Mouse (Mus musculus): ENCODE measurements around the gene Gm5447. TPM values are rescaled to one million over a fixed set of nuclear protein-coding genes. Genes with fewer than 3 reads are reported as not detected.

The Gm5447 gene
- polyA plus RNA-seq, 1 experiment = 0.02 TPM

DNA sequence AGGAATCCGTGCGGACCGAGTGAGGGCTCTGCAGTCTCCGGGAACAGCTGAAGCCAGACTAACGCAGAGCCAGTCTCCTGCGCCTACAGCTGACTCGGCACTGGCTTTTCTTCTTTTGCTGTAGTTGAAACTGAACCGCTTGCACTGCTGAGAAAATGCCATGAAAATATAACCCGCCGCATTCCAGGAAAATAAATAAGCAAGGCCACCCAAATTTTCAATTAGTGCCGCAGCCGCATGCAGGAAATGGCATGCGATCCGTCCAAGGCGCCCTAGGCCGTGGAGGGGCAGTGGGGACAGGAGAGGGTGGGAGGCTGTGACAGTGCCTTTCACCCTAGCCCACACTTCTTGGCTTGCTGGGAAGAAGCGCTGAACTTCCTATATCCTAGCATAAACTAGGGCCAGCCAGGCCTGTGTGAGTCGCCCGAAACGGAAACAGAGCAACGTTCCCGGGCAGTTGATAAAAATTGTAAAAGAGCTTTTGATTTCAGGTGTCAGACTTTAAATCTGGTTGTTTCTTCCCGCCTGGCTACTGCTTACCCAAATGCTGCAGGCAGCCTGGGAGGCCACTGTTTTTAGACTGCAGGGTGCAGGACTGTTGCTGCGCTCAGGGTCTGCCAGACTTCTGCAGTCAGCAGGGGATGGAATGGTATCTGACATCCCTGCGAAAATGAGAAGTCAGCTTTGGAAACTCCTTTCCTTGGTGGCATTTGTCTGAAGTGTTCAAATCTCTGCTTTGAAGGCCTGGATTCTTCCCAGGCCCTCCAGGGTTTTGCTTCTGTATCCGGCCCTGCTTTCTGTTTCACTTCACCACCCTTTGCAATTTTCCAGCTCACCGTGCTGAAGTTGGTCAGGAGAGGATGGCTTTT lies 11.8 kb downstream of the Gm5447 start:
- H3K36me3 ChIP-seq (ENCODE audit: control insufficient read depth, insufficient read depth) = no peaks in the 10 kb centered on the region
- H3K79me2 ChIP-seq (ENCODE audit: control insufficient read depth, insufficient read depth) = no peaks in the 10 kb centered on the region
- TF ChIP-seq CEBPB (IDR thresholded peaks at IDR 0.05; ENCODE audit: low read depth) = no peak
- no peak for TF ChIP-seq MYOG (IDR thresholded peaks at IDR 0.05; ENCODE audit: control insufficient read depth, extremely low read depth, insufficient read length)
- no peak for TF ChIP-seq MYOD1 (IDR thresholded peaks at IDR 0.05; ENCODE audit: control insufficient read depth, insufficient read length, low read depth)
- TF ChIP-seq USF1 (IDR thresholded peaks at IDR 0.05; ENCODE audit: low read depth) = no peak
- TF ChIP-seq FOSL1 (IDR thresholded peaks at IDR 0.05; ENCODE audit: insufficient read depth, low read length, poor library complexity, severe bottlenecking) = no peak
- no peak for TF ChIP-seq MAX (IDR thresholded peaks at IDR 0.05)
- no peak for TF ChIP-seq CTCF (IDR thresholded peaks at IDR 0.05; ENCODE audit: control insufficient read depth, insufficient read depth, insufficient read length)
- H3ac ChIP-seq (ENCODE audit: control insufficient read depth, insufficient read length, low read depth) = no peak overlapping the region
- no peaks in the 10 kb centered on the region for H3K79me3 ChIP-seq (ENCODE audit: low read depth)
- H3K4me3 ChIP-seq (ENCODE audit: insufficient read depth, poor library complexity, severe bottlenecking) = no peak overlapping the region
- peaks cover 13% of the 10 kb centered on the region for H3K27me3 ChIP-seq (ENCODE audit: control insufficient read depth, insufficient read depth, insufficient read length)

DNA sequence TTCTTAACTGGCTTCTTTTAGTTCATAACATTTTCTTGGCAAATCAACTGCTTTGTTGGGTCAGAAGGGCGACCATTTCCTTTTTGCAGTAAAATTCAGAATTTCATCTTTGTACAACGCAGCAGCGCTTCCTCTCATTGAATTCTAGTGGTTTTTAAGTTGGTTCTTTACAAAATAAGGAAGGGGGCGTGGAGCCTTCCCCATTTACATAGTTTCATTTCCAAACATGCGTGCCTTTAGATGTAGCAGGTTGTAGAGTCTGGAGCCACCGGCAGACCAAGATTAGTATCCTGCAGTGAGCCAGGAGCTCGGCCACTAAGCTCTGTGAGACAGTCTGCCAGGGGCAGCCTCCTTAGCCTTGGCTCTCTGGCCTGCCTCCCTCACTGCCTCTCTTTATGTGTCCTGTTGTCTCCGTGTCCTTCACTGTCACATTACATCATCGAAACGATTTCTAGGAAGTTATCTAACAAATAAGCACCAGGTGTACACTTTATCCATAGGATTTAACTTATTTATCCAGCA lies 13.0 kb downstream of the Gm5447 start:
- no peaks in the 10 kb centered on the region for H3K36me3 ChIP-seq (ENCODE audit: control insufficient read depth, insufficient read depth)
- peaks cover 22% of the 10 kb centered on the region for H3K27me3 ChIP-seq (ENCODE audit: control insufficient read depth, insufficient read depth, insufficient read length)
- no peaks in the 10 kb centered on the region for H3K79me3 ChIP-seq (ENCODE audit: low read depth)
- no peak overlapping the region for H3ac ChIP-seq (ENCODE audit: control insufficient read depth, insufficient read length, low read depth)
- no peak overlapping the region for H3K4me3 ChIP-seq (ENCODE audit: insufficient read depth, poor library complexity, severe bottlenecking)
- TF ChIP-seq MYOG (IDR thresholded peaks at IDR 0.05; ENCODE audit: control insufficient read depth, extremely low read depth, insufficient read length) = no peak
- TF ChIP-seq MYOD1 (IDR thresholded peaks at IDR 0.05; ENCODE audit: control insufficient read depth, insufficient read length, low read depth) = no peak
- no peak for TF ChIP-seq MAX (IDR thresholded peaks at IDR 0.05)
- no peak for TF ChIP-seq USF1 (IDR thresholded peaks at IDR 0.05; ENCODE audit: low read depth)
- TF ChIP-seq FOSL1 (IDR thresholded peaks at IDR 0.05; ENCODE audit: insufficient read depth, low read length, poor library complexity, severe bottlenecking) = no peak
- no peak for TF ChIP-seq CEBPB (IDR thresholded peaks at IDR 0.05; ENCODE audit: low read depth)
- TF ChIP-seq CTCF (IDR thresholded peaks at IDR 0.05; ENCODE audit: control insufficient read depth, insufficient read depth, insufficient read length) = no peak
- no peaks in the 10 kb centered on the region for H3K79me2 ChIP-seq (ENCODE audit: control insufficient read depth, insufficient read depth)

- H3K36me3 ChIP-seq (ENCODE audit: control insufficient read depth, insufficient read depth) = no peaks in the 10 kb centered on the region
- no peaks in the 10 kb centered on the region for H3K79me2 ChIP-seq (ENCODE audit: control insufficient read depth, insufficient read depth)
- peaks cover 24% of the 10 kb centered on the region for H3K27me3 ChIP-seq (ENCODE audit: control insufficient read depth, insufficient read depth, insufficient read length)
- TF ChIP-seq USF1 (IDR thresholded peaks at IDR 0.05; ENCODE audit: low read depth) = no peak
- no peaks in the 10 kb centered on the region for H3K79me3 ChIP-seq (ENCODE audit: low read depth)
- H3K4me3 ChIP-seq (ENCODE audit: insufficient read depth, poor library complexity, severe bottlenecking) = no peak overlapping the region
- H3ac ChIP-seq (ENCODE audit: control insufficient read depth, insufficient read length, low read depth) = no peak overlapping the region
These were observed 13.7 kb downstream of the Gm5447 start for GRCm38 (mm10) chr13:30987686-30988085.

DNA sequence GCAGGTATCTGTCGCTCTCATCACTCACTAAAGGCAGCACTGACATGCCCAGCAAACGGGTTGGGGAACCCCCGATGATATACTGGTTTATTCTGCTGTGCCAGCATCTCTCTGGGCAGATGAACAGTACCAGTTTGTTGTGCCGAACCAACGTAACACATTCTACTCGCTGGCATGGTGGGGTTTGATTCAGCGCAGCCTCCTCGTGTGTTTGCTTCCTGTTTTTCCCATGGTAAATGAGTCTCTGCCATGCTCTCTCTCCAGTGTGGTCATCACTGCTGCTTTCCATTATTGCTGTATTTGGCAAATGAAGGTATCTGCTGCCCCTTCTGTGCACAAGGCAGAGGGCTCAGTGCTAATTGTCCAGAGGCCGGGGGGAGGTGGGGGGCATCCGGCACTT lies 15.7 kb downstream of the Gm5447 start:
- H3K79me2 ChIP-seq (ENCODE audit: control insufficient read depth, insufficient read depth) = no peaks in the 10 kb centered on the region
- no peak for TF ChIP-seq MAX (IDR thresholded peaks at IDR 0.05)
- TF ChIP-seq FOSL1 (IDR thresholded peaks at IDR 0.05; ENCODE audit: insufficient read depth, low read length, poor library complexity, severe bottlenecking) = no peak
- no peak for TF ChIP-seq CTCF (IDR thresholded peaks at IDR 0.05; ENCODE audit: control insufficient read depth, insufficient read depth, insufficient read length)
- no peak for TF ChIP-seq USF1 (IDR thresholded peaks at IDR 0.05; ENCODE audit: low read depth)
- no peak for TF ChIP-seq MYOD1 (IDR thresholded peaks at IDR 0.05; ENCODE audit: control insufficient read depth, insufficient read length, low read depth)
- TF ChIP-seq MYOG (IDR thresholded peaks at IDR 0.05; ENCODE audit: control insufficient read depth, extremely low read depth, insufficient read length) = no peak
- no peak for TF ChIP-seq CEBPB (IDR thresholded peaks at IDR 0.05; ENCODE audit: low read depth)
- no peaks in the 10 kb centered on the region for H3K79me3 ChIP-seq (ENCODE audit: low read depth)
- no peak overlapping the region for H3K4me3 ChIP-seq (ENCODE audit: insufficient read depth, poor library complexity, severe bottlenecking)
- peaks cover 24% of the 10 kb centered on the region for H3K27me3 ChIP-seq (ENCODE audit: control insufficient read depth, insufficient read depth, insufficient read length)
- no peaks in the 10 kb centered on the region for H3K36me3 ChIP-seq (ENCODE audit: control insufficient read depth, insufficient read depth)
- H3ac ChIP-seq (ENCODE audit: control insufficient read depth, insufficient read length, low read depth) = no peak overlapping the region

GRCm38 (mm10) chr13:30990233-30990632 lies 16.2 kb downstream of the Gm5447 start:
- TF ChIP-seq FOSL1 (IDR thresholded peaks at IDR 0.05; ENCODE audit: insufficient read depth, low read length, poor library complexity, severe bottlenecking) (no peak), MYOD1 (IDR thresholded peaks at IDR 0.05; ENCODE audit: control insufficient read depth, insufficient read length, low read depth) (no peak), MAX (IDR thresholded peaks at IDR 0.05) (no peak), MYOG (IDR thresholded peaks at IDR 0.05; ENCODE audit: control insufficient read depth, extremely low read depth, insufficient read length) (no peak), USF1 (IDR thresholded peaks at IDR 0.05; ENCODE audit: low read depth) (no peak), CEBPB (IDR thresholded peaks at IDR 0.05; ENCODE audit: low read depth) (no peak), CTCF (IDR thresholded peaks at IDR 0.05; ENCODE audit: control insufficient read depth, insufficient read depth, insufficient read length) (no peak)
- H3ac ChIP-seq (ENCODE audit: control insufficient read depth, insufficient read length, low read depth) = no peak overlapping the region
- no peaks in the 10 kb centered on the region for H3K79me2 ChIP-seq (ENCODE audit: control insufficient read depth, insufficient read depth)
- peaks cover 24% of the 10 kb centered on the region for H3K27me3 ChIP-seq (ENCODE audit: control insufficient read depth, insufficient read depth, insufficient read length)
- no peaks in the 10 kb centered on the region for H3K79me3 ChIP-seq (ENCODE audit: low read depth)
- H3K4me3 ChIP-seq (ENCODE audit: insufficient read depth, poor library complexity, severe bottlenecking) = no peak overlapping the region
- no peaks in the 10 kb centered on the region for H3K36me3 ChIP-seq (ENCODE audit: control insufficient read depth, insufficient read depth)

Data from C2C12 (cell line).